ENCODE assay signal across 21 mouse cellular contexts in genomic region chr9:111324881-111325280, GRCm38 (mm10). TPM values are rescaled to one million over a fixed set of nuclear protein-coding genes. Genes with fewer than 3 reads are reported as not detected.
DNase-seq lines count a peak whose midpoint lies in the region; ATAC-seq and TF ChIP-seq lines count a peak whose summit lies in the region.
"Had no signal": no experiment of that assay in that cellular context is flagged by ENCODE, and none has a peak within 500 bp of the region (broad histone marks: within the 10 kb centered on the region; RNA-seq: fewer than 3 reads in every experiment).

No protein-coding gene starts in this region.

- WGBS in olfactory bulb, adult 2 months: 43% methylated on average over 2 of the region's 2 CpGs

- no peak overlapping the region for H3K4me3 ChIP-seq in olfactory bulb, adult 2 months (ENCODE audit: insufficient read depth, low read depth, low read length)
- H3K4me3 ChIP-seq: embryonic facial prominence, embryonic 10.5 days; forebrain, embryonic 12.5 days; layer of hippocampus, adult 2 months; midbrain, embryonic 12.5 days; neural tube, embryonic 13.5 days had no signal

- peak; percentile 85 for ATAC-seq in Patski
- no peak for ATAC-seq in monocyte, adult 5-6 weeks (replicated peaks; ENCODE audit: insufficient number of reproducible peaks, low FRiP score, low TSS enrichment, poor library complexity, severe bottlenecking)
- ATAC-seq: lung, postnatal 0 days had no signal

- in situ Hi-C loops in Patski (cut with MboI; ENCODE audit: low pct_unique_long_range_greater_than_20kb): no loop called here

- peak overlapping the region; percentile 64; the same call in 1 of the 2 replicates for H3K27ac ChIP-seq in olfactory bulb, adult 2 months (ENCODE audit: insufficient read depth, low read depth, low read length)
- H3K27ac ChIP-seq: embryonic facial prominence, embryonic 10.5 days; forebrain, embryonic 12.5 days; layer of hippocampus, adult 2 months; midbrain, embryonic 12.5 days; neural tube, embryonic 13.5 days had no signal

- no peak for TF ChIP-seq POLR2A in olfactory bulb, adult 2 months (IDR thresholded peaks at IDR 0.05; ENCODE audit: insufficient read depth, low read depth, low read length)

- no peaks in the 10 kb centered on the region for H3K27me3 ChIP-seq in Patski
- H3K27me3 ChIP-seq: forebrain, embryonic 12.5 days; midbrain, embryonic 12.5 days; neural tube, embryonic 13.5 days had no signal

- DNase-seq in gastrocnemius, postnatal 25 days: peak; percentile 7
- no peak for DNase-seq in gastrocnemius, postnatal 10 days
- peak; percentile 64 for DNase-seq in right cerebral cortex, adult 18-20 months
- DNase-seq in right cerebral cortex, postnatal 36 days (ENCODE audit: low spot score in 2 of 2): no peak
- DNase-seq in Patski (ENCODE audit: low read depth, low spot score): peak; percentile 82
- DNase-seq in thymus, postnatal 25 days: no peak
- DNase-seq: cerebellum, adult 9-10 months; kidney, adult 18-20 months; kidney, postnatal 10 days; liver; right cerebral cortex, postnatal 25 days; thymus, adult 2 months had no signal

- POLR2A ChIA-PET in Patski (lab: Charles Lee): no interaction called here

- CTCF ChIA-PET in Patski (lab: Charles Lee): interaction anchor here (2.0 to 4.2 kb wide), 3 partner anchors 9 to 35 kb away, joined by 8 to 19 read pairs (median 10); no protein-coding TSS in a partner anchor

- no peak for TF ChIP-seq CTCF in Patski (IDR thresholded peaks at IDR 0.05)
- no peak for TF ChIP-seq CTCF in olfactory bulb, adult 2 months (IDR thresholded peaks at IDR 0.05; ENCODE audit: insufficient read depth, low read depth, low read length)

- peaks cover 6% of the 10 kb centered on the region for H3K4me1 ChIP-seq in olfactory bulb, adult 2 months (ENCODE audit: control insufficient read depth, insufficient read depth, low read length)
- H3K4me1 ChIP-seq: embryonic facial prominence, embryonic 10.5 days; forebrain, embryonic 12.5 days; midbrain, embryonic 12.5 days; neural tube, embryonic 13.5 days had no signal

RNA-seq across cellular contexts. Expression of gene Trank1, which starts 13.3 kb away (rescaled TPM):
- total RNA-seq in gastrocnemius, postnatal 25 days (2021): under 1 TPM; 0.05 to 0.19 TPM
- under 1 TPM; 0.49 to 0.52 TPM for total RNA-seq in gastrocnemius, postnatal 10 days (2021)
- polyA plus RNA-seq in Patski (2021): 8.6 TPM
- 43.4 and 47.9 TPM in 2 replicates for polyA plus RNA-seq in olfactory bulb, adult 2 months (2012; ENCODE audit: insufficient read depth, insufficient read length, low replicate concordance, missing spikeins)
- 0.10 to 0.19 TPM in 2 of 3 replicates, not detected in the other for total RNA-seq in monocyte, adult 5-6 weeks (2017)
- total RNA-seq: common myeloid progenitor, adult 5-6 weeks had no signal

RNA-seq across cellular contexts. Expression of gene Epm2aip1, which starts 53.2 kb away (rescaled TPM):
- 10 to 100 TPM; 18.8 to 19.2 TPM for total RNA-seq in gastrocnemius, postnatal 25 days (2021)
- total RNA-seq in gastrocnemius, postnatal 10 days (2021): 10 to 100 TPM; 26.8 to 29.9 TPM
- polyA plus RNA-seq in Patski (2021): 28.7 TPM
- 80.5 TPM in 1 of 2 replicates, not detected in the other for polyA plus RNA-seq in olfactory bulb, adult 2 months (2012; ENCODE audit: insufficient read depth, insufficient read length, low replicate concordance, missing spikeins)
- total RNA-seq in monocyte, adult 5-6 weeks (2017): 12.3 to 26.9 TPM (median 13.0 TPM) in 3 replicates

RNA-seq across cellular contexts. Expression of gene Mlh1, which starts 53.3 kb away (rescaled TPM):
- 1 to 10 TPM; 4.4 to 8.7 TPM for total RNA-seq in gastrocnemius, postnatal 25 days (2021)
- total RNA-seq in gastrocnemius, postnatal 10 days (2021): 10 to 100 TPM; 11.1 to 17.8 TPM
- 17.1 TPM for polyA plus RNA-seq in Patski (2021)
- not detected in 2 replicates for polyA plus RNA-seq in olfactory bulb, adult 2 months (2012; ENCODE audit: insufficient read depth, insufficient read length, low replicate concordance, missing spikeins)
- 19.3 to 59.3 TPM (median 34.8 TPM) in 3 replicates for total RNA-seq in monocyte, adult 5-6 weeks (2017)

Comparison
In these comparisons a context has a peak if more than half of its experiments do, and no peak if none do; other contexts are left out.
1. DNase-seq: peak in gastrocnemius, postnatal 25 days (single experiment), right cerebral cortex, adult 18-20 months (single experiment) and Patski (single experiment); none in gastrocnemius, postnatal 10 days (single experiment), right cerebral cortex, postnatal 36 days (0 of 2) and thymus, postnatal 25 days (single experiment).